Mouse (Mus musculus) midbrain, embryonic 12.5 days (tissue): ENCODE results near the gene Tkfc. TPM values are rescaled to one million over a fixed set of nuclear protein-coding genes. Genes with fewer than 3 reads are reported as not detected.

Experiments
- ATAC-seq: fragments of 200-750 bp; cut with Nextera tagmentation; 2 replicates; pipeline ENCODE4 v1.8.0; 2017; ENCODE audit warnings: low read depth, moderate TSS enrichment, moderate library complexity; ENCODE audit not compliant: low FRiP score
- H3K27ac ChIP-seq: fragments of 300-500 bp; sonication (generic); replicated peaks from 2 replicates; pipeline ENCODE4 v1.5.1; 2016; ENCODE audit warnings: mild to moderate bottlenecking
- H3K27me3 ChIP-seq: fragments of 300-500 bp; sonication (generic); 2 replicates; pipeline ENCODE4 v1.6.1; 2016; ENCODE audit warnings: mild to moderate bottlenecking
- H3K36me3 ChIP-seq: fragments of 300-500 bp; sonication (generic); 2 replicates; pipeline ENCODE4 v1.6.1; 2016
- H3K4me1 ChIP-seq: fragments of 300-500 bp; sonication (generic); 2 replicates; pipeline ENCODE4 v1.6.1; 2016
- H3K4me2 ChIP-seq: fragments of 300-500 bp; sonication (generic); replicated peaks from 2 replicates; pipeline ENCODE4 v1.6.1; 2016; ENCODE audit warnings: mild to moderate bottlenecking, moderate library complexity
- H3K4me3 ChIP-seq: fragments of 300-500 bp; sonication (generic); 2 replicates; pipeline ENCODE4 v1.5.1; 2016; ENCODE audit warnings: mild to moderate bottlenecking
- H3K9ac ChIP-seq: fragments of 300-500 bp; sonication (generic); replicated peaks from 2 replicates; pipeline ENCODE4 v1.6.1; 2016; ENCODE audit warnings: mild to moderate bottlenecking, moderate library complexity
- H3K9me3 ChIP-seq: fragments of 300-500 bp; sonication (generic); 2 replicates; pipeline ENCODE4 v1.6.1; 2016; ENCODE audit warnings: mild to moderate bottlenecking
- WGBS: fragments of 180-500 bp; shearing (Covaris S2); methylation state at CpG from one replicate; pipeline ENCODE4 v1.1.7; 2016; 5-methylcytosine and 5-hydroxymethylcytosine counted together
- polyA plus RNA-seq: library from polyadenylated mRNA; unstranded; fragments of >200 nt; fragmentation: Nextera tagmentation; extraction: Ambion mirVana; gene quantifications from 2 replicates; pipeline ENCODE4 v1.2.1, GENCODE M21; 2016

The Tkfc gene
- polyA plus RNA-seq = 22.9 and 25.0 TPM in 2 replicates

DNA sequence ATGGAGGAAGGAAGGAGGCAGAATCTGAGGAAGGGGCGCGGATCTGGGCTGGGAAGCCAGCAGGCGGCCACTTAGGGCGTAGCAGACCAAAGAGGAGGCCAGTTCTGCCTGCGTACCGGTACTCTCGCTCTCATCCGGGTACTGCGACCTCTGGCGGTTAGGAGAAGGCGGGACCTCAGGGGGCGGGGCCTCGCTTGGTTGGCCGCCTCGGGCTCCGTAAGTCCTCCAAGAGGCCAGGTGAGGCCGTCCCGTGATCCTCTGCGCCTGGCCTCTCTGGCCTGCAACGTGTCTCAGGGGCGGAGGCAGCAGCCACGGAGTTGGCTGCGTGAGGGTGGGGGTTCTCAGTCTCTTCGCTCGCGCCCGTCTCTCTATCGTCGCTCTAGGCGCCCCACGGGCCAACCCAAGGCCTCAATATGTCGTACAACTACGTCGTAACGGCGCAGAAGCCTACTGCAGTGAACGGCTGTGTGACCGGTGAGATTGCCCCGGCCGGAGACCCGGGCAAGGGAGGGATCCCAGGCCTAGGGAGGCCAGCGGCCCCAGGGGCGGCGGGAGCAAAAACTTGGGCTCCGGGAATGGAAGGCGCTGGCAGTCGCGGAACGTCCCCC is at the start of gene Tkfc, which contains the start of gene Ddb1:
Gene Tkfc, minus strand, starts transcription at position 362 of the 608 bp plus-strand sequence.
Gene Ddb1, plus strand, starts transcription at position 35 of the 608 bp plus-strand sequence.
- Histone ChIP-seq H3K27me3 (no peaks in the 10 kb centered on the region), H3K9me3 (no peaks in the 10 kb centered on the region), H3K4me3 (peak within 1 kb of the TSS; percentile 96), H3K27ac (peak within 1 kb of the TSS; percentile 90), H3K9ac (peak within 1 kb of the TSS; percentile 94), H3K36me3 (peaks cover 31% of the 10 kb centered on the region), H3K4me2 (peak within 1 kb of the TSS; percentile 86), H3K4me1 (peaks cover 33% of the 10 kb centered on the region)
- peak; percentile 97 for ATAC-seq
- WGBS = under 1% methylated on average over 49 of the region's 49 CpGs

- Histone ChIP-seq H3K9me3 (no peaks in the 10 kb centered on the region), H3K27me3 (no peaks in the 10 kb centered on the region), H3K9ac (no peak overlapping the region), H3K4me3 (no peak overlapping the region), H3K27ac (no peak overlapping the region), H3K36me3 (no peaks in the 10 kb centered on the region), H3K4me2 (no peak overlapping the region), H3K4me1 (no peaks in the 10 kb centered on the region)
- no peak for ATAC-seq
- WGBS = 74% methylated on average over 8 of the region's 8 CpGs
Observed at GRCm38 (mm10) chr19:10648156-10648555, 42.7 kb upstream of the Tkfc start.

DNA sequence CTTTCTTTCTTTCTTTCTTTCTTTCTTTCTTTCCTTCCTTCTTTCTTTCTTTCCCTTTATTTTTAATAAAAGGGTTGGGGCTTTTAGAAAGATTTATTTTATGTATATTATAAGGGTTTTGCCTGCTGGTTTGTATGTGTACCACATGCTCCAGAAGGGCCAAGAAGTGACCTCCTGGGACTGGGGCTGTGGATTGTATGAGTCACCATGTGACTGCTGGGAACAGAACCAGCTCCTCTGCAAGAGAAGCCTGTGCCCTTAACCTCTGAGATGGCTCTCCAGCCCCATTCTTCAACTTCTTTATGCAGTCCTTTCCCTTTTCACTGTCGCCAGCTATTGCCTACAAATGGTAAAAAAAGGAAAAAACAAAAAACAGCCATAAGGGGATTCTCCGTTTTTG is 40.2 kb upstream of the Tkfc start:
- Histone ChIP-seq H3K4me1 (no peaks in the 10 kb centered on the region), H3K9ac (no peak overlapping the region), H3K27me3 (no peaks in the 10 kb centered on the region), H3K9me3 (no peaks in the 10 kb centered on the region), H3K27ac (no peak overlapping the region), H3K4me3 (no peak overlapping the region), H3K36me3 (no peaks in the 10 kb centered on the region), H3K4me2 (no peak overlapping the region)
- no peak for ATAC-seq
- 87% methylated on average over 2 of the region's 2 CpGs for WGBS

- Histone ChIP-seq H3K9me3 (no peaks in the 10 kb centered on the region), H3K27ac (no peak overlapping the region), H3K4me2 (no peak overlapping the region), H3K9ac (no peak overlapping the region), H3K36me3 (no peaks in the 10 kb centered on the region), H3K4me1 (no peaks in the 10 kb centered on the region), H3K4me3 (no peak overlapping the region), H3K27me3 (peaks cover 3% of the 10 kb centered on the region)
- WGBS = 51% methylated on average over 13 of the region's 13 CpGs
- ATAC-seq = no peak
Observed at GRCm38 (mm10) chr19:10640589-10641378, 35.3 kb upstream of the Tkfc start.

- no peak overlapping the region for H3K27ac ChIP-seq
- no peak overlapping the region for H3K4me3 ChIP-seq
- H3K9me3 ChIP-seq = no peaks in the 10 kb centered on the region
- no peak overlapping the region for H3K4me2 ChIP-seq
- H3K27me3 ChIP-seq = peaks cover 9% of the 10 kb centered on the region
- ATAC-seq = no peak
- 28% methylated on average over 5 of the region's 5 CpGs for WGBS
- no peaks in the 10 kb centered on the region for H3K36me3 ChIP-seq
- peaks cover 3% of the 10 kb centered on the region for H3K4me1 ChIP-seq
- no peak overlapping the region for H3K9ac ChIP-seq
Observed at GRCm38 (mm10) chr19:10640080-10640479, 34.6 kb upstream of the Tkfc start.

DNA sequence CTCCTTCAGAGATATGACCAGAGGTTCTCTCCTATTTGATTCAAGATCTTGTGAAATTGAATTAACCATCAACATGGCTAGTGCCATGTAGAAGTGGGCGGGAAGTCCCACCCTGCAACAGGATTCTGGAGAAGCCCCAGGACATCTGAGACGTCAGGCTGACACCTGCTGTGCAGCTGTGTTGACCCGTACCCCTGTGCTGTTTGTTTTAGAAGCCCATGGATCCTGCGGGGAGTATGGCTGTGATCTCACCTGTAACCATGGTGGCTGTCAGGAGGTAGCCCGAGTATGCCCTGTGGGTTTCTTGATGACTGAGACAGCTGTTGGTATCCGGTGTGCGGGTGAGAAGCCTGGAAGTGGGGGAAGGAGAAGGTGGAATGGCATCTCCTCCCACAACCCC is 32.4 kb upstream of the Tkfc start:
- Histone ChIP-seq H3K4me1 (peaks cover 14% of the 10 kb centered on the region), H3K4me2 (no peak overlapping the region), H3K9me3 (no peaks in the 10 kb centered on the region), H3K36me3 (no peaks in the 10 kb centered on the region), H3K4me3 (no peak overlapping the region), H3K27ac (no peak overlapping the region), H3K27me3 (peaks cover 21% of the 10 kb centered on the region), H3K9ac (no peak overlapping the region)
- 72% methylated on average over 7 of the region's 7 CpGs for WGBS
- no peak for ATAC-seq

DNA sequence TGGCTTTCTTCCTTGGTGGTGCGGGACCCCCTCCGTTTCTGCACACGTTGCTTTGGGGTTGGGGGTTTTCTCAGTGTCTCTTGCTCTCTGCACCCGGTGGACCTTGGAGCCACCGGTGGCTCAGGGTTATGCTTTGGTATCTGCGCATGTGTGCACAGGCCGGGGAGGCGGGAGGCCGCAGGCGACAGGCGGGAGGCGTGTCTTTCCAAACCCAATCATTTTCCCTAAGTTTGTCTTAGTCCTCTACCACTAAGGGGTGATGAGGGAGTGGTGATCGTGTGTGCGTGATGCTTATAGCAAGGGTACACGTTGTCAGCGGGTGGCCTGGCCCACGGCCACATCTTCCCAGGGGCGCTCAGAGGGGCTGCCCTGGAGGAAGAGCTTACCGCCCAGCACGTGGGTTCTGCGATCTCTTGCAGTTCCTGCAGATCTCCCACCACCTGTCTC is 29.4 kb upstream of the Tkfc start:
- 6% methylated on average over 21 of the region's 21 CpGs for WGBS
- peak; percentile 79 for ATAC-seq
- peaks cover 21% of the 10 kb centered on the region for H3K36me3 ChIP-seq
- peak overlapping the region; percentile 43 for H3K9ac ChIP-seq
- peak overlapping the region; percentile 42 for H3K4me3 ChIP-seq
- H3K9me3 ChIP-seq = no peaks in the 10 kb centered on the region
- no peak overlapping the region for H3K27ac ChIP-seq
- peaks cover 14% of the 10 kb centered on the region for H3K4me1 ChIP-seq
- H3K4me2 ChIP-seq = peak overlapping the region; percentile 66
- H3K27me3 ChIP-seq = peaks cover 21% of the 10 kb centered on the region

DNA sequence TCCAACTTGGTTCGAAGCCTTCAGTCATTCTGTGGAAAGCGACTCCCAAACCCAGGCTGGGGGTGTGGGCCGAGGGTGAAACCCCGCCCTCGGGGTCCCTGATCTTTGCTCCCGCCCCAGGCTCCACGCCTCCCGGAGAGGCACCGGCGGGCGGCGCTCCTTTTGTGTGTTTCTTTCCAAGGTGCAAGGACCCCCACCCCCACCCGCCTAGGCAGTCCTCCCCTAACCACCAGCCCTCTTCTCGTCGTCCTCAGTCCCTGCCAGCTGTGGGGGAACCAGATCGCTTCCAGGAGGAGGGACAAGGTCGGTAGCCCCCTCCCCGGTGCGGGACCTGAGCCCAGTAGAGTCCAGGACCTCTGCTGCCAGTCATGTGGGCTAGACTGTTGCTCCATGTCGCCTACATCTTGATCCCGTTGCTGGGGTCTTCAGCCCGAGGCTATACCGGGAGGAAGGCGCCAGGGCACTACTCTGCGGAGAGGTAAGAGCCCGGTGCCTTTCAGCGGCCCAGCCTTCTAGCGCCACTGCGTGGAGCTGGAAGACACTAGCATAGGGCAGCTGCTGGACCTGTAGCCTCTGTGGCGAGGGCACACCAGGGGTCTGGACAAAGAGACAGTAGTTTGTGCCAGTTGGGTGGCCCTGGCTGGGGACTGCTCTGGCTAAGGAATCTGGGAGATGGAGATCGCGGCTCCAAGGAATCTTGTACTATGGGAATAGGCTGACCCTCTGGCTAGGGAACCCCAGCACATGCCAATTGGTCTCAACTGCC is 28.8 kb upstream of the Tkfc start, which contains the start of gene Vwce:
Gene Vwce, plus strand, starts transcription at position 108 of the 766 bp plus-strand sequence.
- Histone ChIP-seq H3K4me2 (peak within 1 kb of the TSS; percentile 66), H3K27me3 (peaks cover 21% of the 10 kb centered on the region), H3K4me3 (peak within 1 kb of the TSS; percentile 42), H3K9ac (peak within 1 kb of the TSS; percentile 43), H3K36me3 (peaks cover 27% of the 10 kb centered on the region), H3K9me3 (no peaks in the 10 kb centered on the region), H3K27ac (no peak within 1 kb of the TSS), H3K4me1 (peaks cover 14% of the 10 kb centered on the region)
- peak; percentile 88 for ATAC-seq
- 3% methylated on average over 32 of the region's 32 CpGs for WGBS

GRCm38 (mm10) chr19:10608573-10609240 is 3.3 kb upstream of the Tkfc start:
- Histone ChIP-seq H3K27me3 (no peaks in the 10 kb centered on the region), H3K4me3 (no peak overlapping the region), H3K4me2 (no peak overlapping the region), H3K4me1 (peaks cover 24% of the 10 kb centered on the region), H3K9ac (no peak overlapping the region), H3K9me3 (no peaks in the 10 kb centered on the region), H3K36me3 (peaks cover 64% of the 10 kb centered on the region), H3K27ac (no peak overlapping the region)
- WGBS = 93% methylated on average over 5 of the region's 5 CpGs
- no peak for ATAC-seq

DNA sequence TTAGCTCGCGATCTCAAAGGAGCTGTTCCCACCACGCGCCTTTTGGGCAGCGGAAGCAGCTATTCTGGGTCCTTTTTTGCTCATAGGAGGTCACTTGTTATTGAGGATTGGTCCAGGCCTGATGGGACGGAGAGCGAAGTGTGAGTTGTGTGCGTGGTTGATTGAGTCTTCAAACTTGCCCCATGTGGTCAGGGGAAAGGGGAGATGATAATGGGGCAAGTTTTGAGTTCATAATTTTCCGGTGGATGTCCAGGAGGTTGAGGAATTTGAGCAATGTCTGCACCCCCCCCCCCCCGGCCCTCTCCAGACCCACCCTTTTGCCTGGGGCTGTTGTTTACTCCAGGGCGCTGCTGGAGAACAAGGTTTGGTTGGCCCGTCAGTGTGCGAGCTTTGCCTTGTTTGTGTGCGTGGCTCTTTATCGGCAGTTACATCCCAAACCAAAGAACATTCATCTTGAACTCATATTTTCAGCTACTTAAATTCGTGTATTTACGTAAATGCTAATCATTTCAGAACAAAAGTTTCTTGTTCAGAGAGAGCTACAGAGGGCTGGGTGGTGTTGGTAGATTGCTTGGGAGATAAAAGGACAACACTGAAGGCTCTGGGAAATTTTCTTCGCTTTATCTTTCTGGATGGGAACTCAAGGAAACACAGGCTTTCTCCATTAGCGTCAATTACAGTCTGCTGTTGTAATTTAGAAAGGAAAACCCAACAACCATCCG is 608 bp upstream of the Tkfc start:
- H3K27ac ChIP-seq = peak overlapping the region; percentile 90
- peaks cover 33% of the 10 kb centered on the region for H3K4me1 ChIP-seq
- peak overlapping the region; percentile 94 for H3K9ac ChIP-seq
- peaks cover 38% of the 10 kb centered on the region for H3K36me3 ChIP-seq
- no peaks in the 10 kb centered on the region for H3K27me3 ChIP-seq
- H3K9me3 ChIP-seq = no peaks in the 10 kb centered on the region
- ATAC-seq = no peak
- peak overlapping the region; percentile 96 for H3K4me3 ChIP-seq
- peak overlapping the region; percentile 86 for H3K4me2 ChIP-seq
- 6% methylated on average over 20 of the region's 20 CpGs for WGBS

GRCm38 (mm10) chr19:10604534-10604933 is 920 bp downstream of the Tkfc start:
- Histone ChIP-seq H3K27me3 (no peaks in the 10 kb centered on the region), H3K36me3 (peaks cover 26% of the 10 kb centered on the region), H3K27ac (peak overlapping the region; percentile 90), H3K4me3 (peak overlapping the region; percentile 96), H3K9me3 (no peaks in the 10 kb centered on the region), H3K4me1 (peaks cover 33% of the 10 kb centered on the region), H3K4me2 (peak overlapping the region; percentile 86), H3K9ac (peak overlapping the region; percentile 81)
- WGBS = 72% methylated on average over 3 of the region's 3 CpGs
- no peak for ATAC-seq
